Mouse (Mus musculus) cerebellum, postnatal 25 days (tissue): Measurements from ENCODE around the gene Foxb2.
"Not testable (repeated sequence)": the region's sequence is repeated elsewhere in the genome, so short reads cannot be mapped to it uniquely, and the experiment has no call there.

ENCODE experiments used
- DNase-seq, 2 experiments: peaks; one replicate each; pipeline ENCODE4 v3.0.0; 2021; ENCODE audit warnings: mixed read lengths in 2 of 2

Gene Foxb2

GRCm38 (mm10) chr19:16873221-16873861 lies at the start of gene Foxb2:
Foxb2 (minus strand) TSS chr19:16873805.
- DNase-seq, result no peak

GRCm38 (mm10) chr19:16911507-16911906 lies 37.9 kb upstream of the Foxb2 start:
- no peak for DNase-seq

GRCm38 (mm10) chr19:16903106-16903505 lies 29.5 kb upstream of the Foxb2 start:
- peak in 1 of 2 experiments; percentile 8 for DNase-seq

- peak in 1 of 2 experiments; percentile 18 for DNase-seq
Observed at GRCm38 (mm10) chr19:16899716-16900115, 26.1 kb upstream of the Foxb2 start.

- DNase-seq, result no peak
Observed at GRCm38 (mm10) chr19:16898576-16898975, 25.0 kb upstream of the Foxb2 start.

- no peak for DNase-seq
Observed at GRCm38 (mm10) chr19:16876458-16876770, 2.8 kb upstream of the Foxb2 start.

GRCm38 (mm10) chr19:16875631-16876457 lies 2.2 kb upstream of the Foxb2 start:
- no peak for DNase-seq

- DNase-seq, result no peak
Observed at GRCm38 (mm10) chr19:16874991-16875540, 1.5 kb upstream of the Foxb2 start.

GRCm38 (mm10) chr19:16873942-16874861 lies 597 bp upstream of the Foxb2 start:
- DNase-seq, result no peak

- peak in 1 of 2 experiments; percentile 47 for DNase-seq
Observed at GRCm38 (mm10) chr19:16872331-16873180, 1.0 kb downstream of the Foxb2 start.

- no peak for DNase-seq
Observed at GRCm38 (mm10) chr19:16871192-16871760, 2.3 kb downstream of the Foxb2 start.

- DNase-seq, result no peak
Observed at GRCm38 (mm10) chr19:16870501-16871191, 3.0 kb downstream of the Foxb2 start.

GRCm38 (mm10) chr19:16868534-16868933 lies 5.1 kb downstream of the Foxb2 start:
- DNase-seq, result no peak

GRCm38 (mm10) chr19:16858646-16859045 lies 15.0 kb downstream of the Foxb2 start:
- no peak for DNase-seq

GRCm38 (mm10) chr19:16856752-16857151 lies 16.9 kb downstream of the Foxb2 start:
- no peak for DNase-seq

- not testable (repeated sequence) for DNase-seq
Observed at GRCm38 (mm10) chr19:16844091-16844490, 29.5 kb downstream of the Foxb2 start.

- no peak for DNase-seq
Observed at GRCm38 (mm10) chr19:16841516-16842249, 31.9 kb downstream of the Foxb2 start.

- no peak for DNase-seq
Observed at GRCm38 (mm10) chr19:16841001-16841400, 32.6 kb downstream of the Foxb2 start.

GRCm38 (mm10) chr19:16827657-16828056 lies 45.9 kb downstream of the Foxb2 start:
- DNase-seq, result no peak

GRCm38 (mm10) chr19:16825228-16825627 lies 48.4 kb downstream of the Foxb2 start:
- no peak for DNase-seq
